Mouse (Mus musculus): ENCODE measurements around the gene Cd248. TPM values are rescaled to one million over a fixed set of nuclear protein-coding genes. Genes with fewer than 3 reads are reported as not detected.

Cd248 gene
- total and polyA plus RNA-seq, 3 experiments: 9.3 to 18.1 (median 12.2) TPM

GRCm38 (mm10) chr19:5094243-5094632, 26.4 kb downstream of the Cd248 start:
- Histone ChIP-seq H3K27ac (no peak overlapping the region), H3K4me1 (ENCODE audit: control insufficient read depth, insufficient read depth, low read length) (peaks cover 2% of the 10 kb centered on the region; the same call in 1 of the 2 replicates), H3K79me2 (replicated peaks; ENCODE audit: control insufficient read depth, insufficient read depth, low read length) (no peaks in the 10 kb centered on the region), H3K27me3 (ENCODE audit: control insufficient read depth, insufficient read depth, low read length) (no peaks in the 10 kb centered on the region), H3K36me3 (ENCODE audit: control insufficient read depth, insufficient read depth, low read length) (no peaks in the 10 kb centered on the region), H3K9ac (ENCODE audit: low read depth, low read length) (no peak overlapping the region), H3K4me3 (no peak overlapping the region)
- WGBS: 2% methylated on average over 21 of the region's 21 CpGs
- TF ChIP-seq POLR2A (IDR thresholded peaks at IDR 0.05; ENCODE audit: insufficient read depth, low read depth, low read length): 0 out of 2 replicates have a peak, but pooled peaks have one; percentile 38
- 0 out of 2 replicates have a peak, but pooled peaks have one; percentile 30 for TF ChIP-seq EP300 (IDR thresholded peaks at IDR 0.05; ENCODE audit: insufficient read depth, low read depth, low read length)
- peak; percentile 94 for TF ChIP-seq CTCF (IDR thresholded peaks at IDR 0.05)
- DNase-seq: peak; percentile 86 to 91
- intact Hi-C loops (cut with DNase I): loop anchor here (1.0 kb wide), 1 partner anchor 45 kb away; no protein-coding TSS in a partner anchor

- H3K4me3 ChIP-seq: no peak overlapping the region
These were observed 27.0 kb downstream of the Cd248 start for GRCm38 (mm10) chr19:5094746-5095417.

GRCm38 (mm10) chr19:5095887-5096474, 28.1 kb downstream of the Cd248 start:
- H3K79me2 ChIP-seq (replicated peaks; ENCODE audit: control insufficient read depth, insufficient read depth, low read length): no peaks in the 10 kb centered on the region
- 4% methylated on average over 9 of the region's 9 CpGs for WGBS
- H3K4me3 ChIP-seq: no peak overlapping the region
- no peak for TF ChIP-seq CTCF (IDR thresholded peaks at IDR 0.05)
- TF ChIP-seq EP300 (IDR thresholded peaks at IDR 0.05; ENCODE audit: insufficient read depth, low read depth, low read length): no peak
- TF ChIP-seq POLR2A (IDR thresholded peaks at IDR 0.05; ENCODE audit: insufficient read depth, low read depth, low read length): no peak
- no peak overlapping the region for H3K27ac ChIP-seq
- H3K4me1 ChIP-seq (ENCODE audit: control insufficient read depth, insufficient read depth, low read length): peaks cover 2% of the 10 kb centered on the region; the same call in 1 of the 2 replicates
- intact Hi-C loops (cut with DNase I): no loop called here
- H3K27me3 ChIP-seq (ENCODE audit: control insufficient read depth, insufficient read depth, low read length): no peaks in the 10 kb centered on the region
- H3K36me3 ChIP-seq (ENCODE audit: control insufficient read depth, insufficient read depth, low read length): no peaks in the 10 kb centered on the region
- H3K9ac ChIP-seq (ENCODE audit: low read depth, low read length): no peak overlapping the region
- DNase-seq: no peak

More at GRCm38 (mm10) chr19:5094746-5095417, 27.0 kb downstream of the Cd248 start:
- Histone ChIP-seq H3K27ac (no peak overlapping the region), H3K79me2 (replicated peaks; ENCODE audit: control insufficient read depth, insufficient read depth, low read length) (no peaks in the 10 kb centered on the region), H3K9ac (ENCODE audit: low read depth, low read length) (no peak overlapping the region), H3K36me3 (ENCODE audit: control insufficient read depth, insufficient read depth, low read length) (no peaks in the 10 kb centered on the region), H3K27me3 (ENCODE audit: control insufficient read depth, insufficient read depth, low read length) (no peaks in the 10 kb centered on the region), H3K4me1 (ENCODE audit: control insufficient read depth, insufficient read depth, low read length) (peaks cover 2% of the 10 kb centered on the region; the same call in 1 of the 2 replicates)
- WGBS: 35% methylated on average over 11 of the region's 11 CpGs
- TF ChIP-seq EP300 (IDR thresholded peaks at IDR 0.05; ENCODE audit: insufficient read depth, low read depth, low read length) (no peak), POLR2A (IDR thresholded peaks at IDR 0.05; ENCODE audit: insufficient read depth, low read depth, low read length) (no peak), CTCF (IDR thresholded peaks at IDR 0.05) (no peak)
- no peak for DNase-seq
- intact Hi-C loops (cut with DNase I): loop anchor here (1.0 kb wide), 1 partner anchor 44 kb away; no protein-coding TSS in a partner anchor

GRCm38 (mm10) chr19:5097521-5098362, 29.9 kb downstream of the Cd248 start:
- no peaks in the 10 kb centered on the region for H3K79me2 ChIP-seq (replicated peaks; ENCODE audit: control insufficient read depth, insufficient read depth, low read length)
- no peaks in the 10 kb centered on the region for H3K27me3 ChIP-seq (ENCODE audit: control insufficient read depth, insufficient read depth, low read length)
- TF ChIP-seq POLR2A (IDR thresholded peaks at IDR 0.05; ENCODE audit: insufficient read depth, low read depth, low read length): no peak
- TF ChIP-seq EP300 (IDR thresholded peaks at IDR 0.05; ENCODE audit: insufficient read depth, low read depth, low read length): no peak
- DNase-seq: no peak
- H3K9ac ChIP-seq (ENCODE audit: low read depth, low read length): peak overlapping the region; percentile 58
- H3K36me3 ChIP-seq (ENCODE audit: control insufficient read depth, insufficient read depth, low read length): no peaks in the 10 kb centered on the region
- H3K27ac ChIP-seq: no peak overlapping the region
- intact Hi-C loops (cut with DNase I): no loop called here
- 6% methylated on average over 30 of the region's 31 CpGs for WGBS
- peak overlapping the region; percentile 40 for H3K4me3 ChIP-seq
- H3K4me1 ChIP-seq (ENCODE audit: control insufficient read depth, insufficient read depth, low read length): peaks cover 2% of the 10 kb centered on the region; the same call in 1 of the 2 replicates

- Histone ChIP-seq H3K9ac (ENCODE audit: low read depth, low read length) (peak within 1 kb of the TSS; percentile 58), H3K36me3 (ENCODE audit: control insufficient read depth, insufficient read depth, low read length) (no peaks in the 10 kb centered on the region), H3K4me3 (peak within 1 kb of the TSS; percentile 40), H3K27ac (no peak within 1 kb of the TSS), H3K79me2 (replicated peaks; ENCODE audit: control insufficient read depth, insufficient read depth, low read length) (no peaks in the 10 kb centered on the region), H3K27me3 (ENCODE audit: control insufficient read depth, insufficient read depth, low read length) (no peaks in the 10 kb centered on the region), H3K4me1 (ENCODE audit: control insufficient read depth, insufficient read depth, low read length) (peaks cover 2% of the 10 kb centered on the region; the same call in 1 of the 2 replicates)
- TF ChIP-seq POLR2A (IDR thresholded peaks at IDR 0.05; ENCODE audit: insufficient read depth, low read depth, low read length) (peak; percentile 32; the same call in 1 of the 2 replicates), EP300 (IDR thresholded peaks at IDR 0.05; ENCODE audit: insufficient read depth, low read depth, low read length) (no peak), CTCF (IDR thresholded peaks at IDR 0.05) (no peak)
- peak; percentile 72 to 81 for DNase-seq
- intact Hi-C loops (cut with DNase I): no loop called here
- 5% methylated on average over 46 of the region's 48 CpGs for WGBS
These were observed 30.7 kb downstream of the Cd248 start, which contains the start of gene Cnih2 for GRCm38 (mm10) chr19:5098363-5099143. Gene Cnih2 (minus strand): TSS chr19:5098521.

All from heart, adult 2 months (tissue).